Mouse (Mus musculus): ENCODE measurements at regions not wholly inside any gene's neighbourhood (a gene's known extent, or its start where the extent isn't known, plus 50 kb on each side); places are given as distances from the start of the nearest gene placed in this dataset.

DNA sequence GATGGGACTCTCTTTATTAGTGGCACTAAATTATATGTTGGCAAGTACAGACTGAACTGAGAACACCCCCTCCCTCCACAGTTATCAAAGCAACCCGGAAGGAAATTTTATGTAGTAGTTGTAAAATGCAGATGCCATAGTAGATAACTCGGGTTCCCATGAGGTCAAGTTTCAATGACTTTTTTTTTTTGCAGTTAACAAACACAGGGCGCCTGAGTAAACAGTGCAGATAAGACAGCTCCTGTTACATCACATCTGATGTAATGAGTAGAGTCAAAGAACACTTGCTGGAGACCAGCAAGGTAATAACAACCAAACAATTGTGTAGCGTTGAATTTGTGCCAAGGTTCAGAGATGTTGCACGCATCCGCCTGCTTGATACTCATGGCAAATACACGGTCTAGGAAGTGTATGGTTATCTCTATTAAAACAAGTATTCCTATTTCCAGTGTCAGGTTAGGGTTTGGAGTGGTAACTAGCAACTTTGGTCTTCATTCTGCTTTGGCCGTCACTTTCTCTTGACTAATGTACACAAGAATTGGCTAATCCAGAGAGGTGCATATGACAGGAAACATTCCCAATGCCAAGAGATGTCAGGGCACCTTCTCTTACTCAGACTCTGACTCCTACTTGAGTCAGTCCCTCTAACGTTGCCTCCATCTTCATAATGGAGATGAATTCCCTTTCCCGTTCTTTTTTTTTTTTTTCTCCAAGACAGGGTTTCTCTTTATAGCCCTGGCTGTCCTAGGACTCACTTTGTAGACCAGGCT, 66.3 kb upstream of the Sp4 start:
- no peaks in the 10 kb centered on the region for H3K36me3 ChIP-seq
- H3K4me3 ChIP-seq: no peak overlapping the region
- H3K4me1 ChIP-seq: no peaks in the 10 kb centered on the region
- H3K27ac ChIP-seq: no peak overlapping the region
- no peak for DNase-seq (ENCODE audit: low spot score)
- no peaks in the 10 kb centered on the region for H3K27me3 ChIP-seq (ENCODE audit: low read depth, poor library complexity, severe bottlenecking)
- WGBS: 63% methylated on average over 10 of the region's 10 CpGs
- H3K9me3 ChIP-seq (replicated peaks): no peaks in the 10 kb centered on the region

GRCm38 (mm10) chr12:118352866-118353265, 51.6 kb upstream of the Sp4 start:
- Histone ChIP-seq H3K4me1 (no peaks in the 10 kb centered on the region), H3K36me3 (no peaks in the 10 kb centered on the region), H3K4me3 (no peak overlapping the region), H3K27me3 (ENCODE audit: low read depth, poor library complexity, severe bottlenecking) (no peaks in the 10 kb centered on the region), H3K9me3 (replicated peaks) (no peaks in the 10 kb centered on the region), H3K27ac (no peak overlapping the region)
- 92% methylated on average over 7 of the region's 7 CpGs for WGBS
- no peak for DNase-seq (ENCODE audit: low spot score)

DNA sequence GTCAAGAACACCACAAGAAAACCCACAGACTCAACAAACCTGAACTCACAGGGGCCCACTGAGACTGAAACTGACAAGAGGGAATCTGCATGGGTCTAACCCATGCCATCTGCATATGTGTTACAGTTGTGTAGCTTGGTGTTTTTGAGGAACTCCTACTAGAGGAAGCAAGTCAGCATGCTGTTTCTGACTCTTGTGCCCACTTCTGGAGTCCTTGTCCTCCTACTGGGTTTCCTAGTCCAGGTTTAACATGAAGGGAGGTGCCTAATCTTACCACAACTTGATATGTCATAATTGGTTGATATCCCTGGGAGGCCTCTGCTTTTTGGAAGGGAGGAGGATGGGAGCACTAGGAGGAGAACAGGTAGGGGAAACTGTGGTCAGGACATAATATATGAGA, 50.2 kb upstream of the Sp4 start:
- H3K9me3 ChIP-seq (replicated peaks): no peaks in the 10 kb centered on the region
- no peak overlapping the region for H3K27ac ChIP-seq
- no peaks in the 10 kb centered on the region for H3K4me1 ChIP-seq
- H3K27me3 ChIP-seq (ENCODE audit: low read depth, poor library complexity, severe bottlenecking): no peaks in the 10 kb centered on the region
- no peaks in the 10 kb centered on the region for H3K36me3 ChIP-seq
- H3K4me3 ChIP-seq: no peak overlapping the region
- DNase-seq (ENCODE audit: low spot score): no peak
